Mouse (Mus musculus): ENCODE measurements around the gene Rpap3. TPM values are rescaled to one million over a fixed set of nuclear protein-coding genes. Genes with fewer than 3 reads are reported as not detected.

Gene Rpap3
- total and polyA plus RNA-seq, 3 experiments: 84.4 to 98.4 (median 85.7) TPM

- no peaks in the 10 kb centered on the region for H3K79me2 ChIP-seq (ENCODE audit: control insufficient read depth, insufficient read depth, low read length, poor library complexity)
- H3K9ac ChIP-seq (ENCODE audit: control insufficient read depth, low read depth, low read length, poor library complexity, severe bottlenecking): no peak overlapping the region
- no peak for DNase-seq (ENCODE audit: low read depth, low spot score)
- H3K36me3 ChIP-seq (ENCODE audit: control insufficient read depth in 1 of 2, insufficient read depth in 2 of 2, low read length in 2 of 2): peaks cover 0 to 4% of the 10 kb centered on the region in 2 experiments; a peak in 2 of 4 replicates
- H3K4me3 ChIP-seq (ENCODE audit: control insufficient read depth in 1 of 2, insufficient read depth in 1 of 2, low read depth in 2 of 2, low read length in 2 of 2): no peak overlapping the region
- no peaks in the 10 kb centered on the region for H3K9me3 ChIP-seq (replicated peaks; ENCODE audit: insufficient read depth, low read length)
- H3K4me1 ChIP-seq (ENCODE audit: control insufficient read depth in 1 of 2, insufficient read depth in 2 of 2, low read length in 2 of 2): peaks cover 0 to 13% of the 10 kb centered on the region in 2 experiments; a peak in 3 of 4 replicates
- no peak overlapping the region for H3K27ac ChIP-seq (ENCODE audit: control insufficient read depth, low read depth, low read length)
- H3K27me3 ChIP-seq (ENCODE audit: control insufficient read depth in 1 of 2, insufficient read depth in 2 of 2, low read length in 2 of 2): peaks cover 0 to 1% of the 10 kb centered on the region in 2 experiments; a peak in 2 of 4 replicates
- TF ChIP-seq ZNF384 (IDR thresholded peaks at IDR 0.05; ENCODE audit: low read depth, low read length) (peak; percentile 71), USF1 (IDR thresholded peaks at IDR 0.05; ENCODE audit: low read depth, low read length) (no peak)
Measured at GRCm38 (mm10) chr15:97754476-97754875, 48.9 kb upstream of the Rpap3 start.

- no peak for DNase-seq (ENCODE audit: low read depth, low spot score)
- Histone ChIP-seq H3K27me3 (ENCODE audit: control insufficient read depth in 1 of 2, insufficient read depth in 2 of 2, low read length in 2 of 2) (no peaks in the 10 kb centered on the region; a peak in 1 of 4 replicates), H3K36me3 (ENCODE audit: control insufficient read depth in 1 of 2, insufficient read depth in 2 of 2, low read length in 2 of 2) (peaks cover 0 to 17% of the 10 kb centered on the region in 2 experiments; a peak in 2 of 4 replicates), H3K27ac (ENCODE audit: control insufficient read depth, low read depth, low read length) (no peak overlapping the region), H3K9me3 (replicated peaks; ENCODE audit: insufficient read depth, low read length) (no peaks in the 10 kb centered on the region), H3K79me2 (ENCODE audit: control insufficient read depth, insufficient read depth, low read length, poor library complexity) (no peaks in the 10 kb centered on the region), H3K9ac (ENCODE audit: control insufficient read depth, low read depth, low read length, poor library complexity, severe bottlenecking) (no peak overlapping the region), H3K4me1 (ENCODE audit: control insufficient read depth in 1 of 2, insufficient read depth in 2 of 2, low read length in 2 of 2) (peaks cover 9 to 31% of the 10 kb centered on the region in 2 experiments), H3K4me3 (ENCODE audit: control insufficient read depth in 1 of 2, insufficient read depth in 1 of 2, low read depth in 2 of 2, low read length in 2 of 2) (no peak overlapping the region)
- TF ChIP-seq KAT2A (conservative IDR thresholded peaks at IDR 0.05; ENCODE audit: low read depth, low read length) (no peak), ZC3H11A (IDR thresholded peaks at IDR 0.05; ENCODE audit: low read depth, low read length) (no peak), NELFE (IDR thresholded peaks at IDR 0.05; ENCODE audit: low read depth, low read length) (no peak), E2F4 (IDR thresholded peaks at IDR 0.05; ENCODE audit: borderline replicate concordance, low read depth, low read length) (no peak), CHD1 (IDR thresholded peaks at IDR 0.05; ENCODE audit: low read depth, low read length) (no peak), RAD21 (IDR thresholded peaks at IDR 0.05; ENCODE audit: low read depth, low read length) (no peak), BHLHE40 (IDR thresholded peaks at IDR 0.05; ENCODE audit: borderline replicate concordance, low read depth, low read length) (no peak), CTCF (IDR thresholded peaks at IDR 0.05 in 2 of 3, conservative IDR thresholded peaks at IDR 0.05 in 1 of 3; ENCODE audit: control insufficient read depth in 1 of 3, insufficient read depth in 1 of 3, low read depth in 2 of 3, low read length in 3 of 3, poor library complexity in 1 of 3, severe bottlenecking in 1 of 3) (no peak), MEF2A (IDR thresholded peaks at IDR 0.05; ENCODE audit: extremely low read depth, insufficient replicate concordance, low read depth, low read length, poor library complexity, severe bottlenecking) (no peak), TCF12 (IDR thresholded peaks at IDR 0.05; ENCODE audit: low read depth, low read length) (no peak), EP300 (IDR thresholded peaks at IDR 0.05; ENCODE audit: low read depth in 1 of 2, low read length in 2 of 2) (no peak), CHD2 (IDR thresholded peaks at IDR 0.05; ENCODE audit: low read length) (no peak), TAL1 (IDR thresholded peaks at IDR 0.05; ENCODE audit: low read length) (no peak), MYC (IDR thresholded peaks at IDR 0.05; ENCODE audit: low read depth, low read length) (no peak), ZMIZ1 (IDR thresholded peaks at IDR 0.05; ENCODE audit: low read depth, low read length) (no peak), POLR2AphosphoS2 (IDR thresholded peaks at IDR 0.05; ENCODE audit: low read length) (no peak), SIN3A (IDR thresholded peaks at IDR 0.05; ENCODE audit: low read length) (no peak), HCFC1 (IDR thresholded peaks at IDR 0.05; ENCODE audit: low read depth, low read length) (no peak), POLR2A (IDR thresholded peaks at IDR 0.05; ENCODE audit: control insufficient read depth in 1 of 2, insufficient read depth in 1 of 2, low read depth in 1 of 2, low read length in 2 of 2, poor library complexity in 1 of 2) (no peak)
Measured at GRCm38 (mm10) chr15:97752491-97752890, 46.9 kb upstream of the Rpap3 start.
